Mouse (Mus musculus) midbrain, embryonic 10.5 days (tissue): ENCODE measurements at regions not wholly inside any gene's neighbourhood (a gene's known extent, or its start where the extent isn't known, plus 50 kb on each side); places are given as distances from the start of the nearest gene placed in this dataset.

Source experiments
- DNase-seq: peaks from one replicate; pipeline ENCODE4 v3.0.0-alpha.2; 2017; ENCODE audit warnings: low spot score
- H3K27ac ChIP-seq: fragments of 300-500 bp; sonication (generic); replicated peaks from 2 replicates; pipeline ENCODE4 v1.5.1; 2016; ENCODE audit warnings: mild to moderate bottlenecking
- H3K27me3 ChIP-seq: fragments of 300-500 bp; sonication (generic); 2 replicates; pipeline ENCODE4 v1.6.1; 2016; ENCODE audit warnings: low read depth, mild to moderate bottlenecking; ENCODE audit not compliant: poor library complexity, severe bottlenecking
- H3K36me3 ChIP-seq: fragments of 300-500 bp; sonication (generic); 2 replicates; pipeline ENCODE4 v1.6.1; 2016; ENCODE audit warnings: mild to moderate bottlenecking, moderate library complexity
- H3K4me1 ChIP-seq: fragments of 300-500 bp; sonication (generic); 2 replicates; pipeline ENCODE4 v1.6.1; 2016
- H3K4me3 ChIP-seq: fragments of 300-500 bp; sonication (generic); 2 replicates; pipeline ENCODE4 v1.5.1; 2016; ENCODE audit warnings: mild to moderate bottlenecking, moderate library complexity
- H3K9me3 ChIP-seq: fragments of 300-500 bp; sonication (generic); replicated peaks from 2 replicates; pipeline ENCODE4 v1.6.1; 2016; ENCODE audit warnings: mild to moderate bottlenecking
- WGBS: fragments of 180-500 bp; shearing (Covaris S2); methylation state at CpG from one replicate; pipeline ENCODE4 v1.1.7; 2016; 5-methylcytosine and 5-hydroxymethylcytosine counted together

- no peak for DNase-seq
- Histone ChIP-seq H3K4me1 (0 out of 2 replicates have a peak, but pooled peaks cover 2% of the 10 kb centered on the region), H3K27me3 (no peaks in the 10 kb centered on the region), H3K36me3 (no peaks in the 10 kb centered on the region), H3K9me3 (no peaks in the 10 kb centered on the region), H3K4me3 (no peak overlapping the region), H3K27ac (no peak overlapping the region)
- 84% methylated on average over 11 of the region's 11 CpGs for WGBS
Observed at GRCm38 (mm10) chr4:47534959-47535358, 60.5 kb downstream of the Sec61b start.

DNA sequence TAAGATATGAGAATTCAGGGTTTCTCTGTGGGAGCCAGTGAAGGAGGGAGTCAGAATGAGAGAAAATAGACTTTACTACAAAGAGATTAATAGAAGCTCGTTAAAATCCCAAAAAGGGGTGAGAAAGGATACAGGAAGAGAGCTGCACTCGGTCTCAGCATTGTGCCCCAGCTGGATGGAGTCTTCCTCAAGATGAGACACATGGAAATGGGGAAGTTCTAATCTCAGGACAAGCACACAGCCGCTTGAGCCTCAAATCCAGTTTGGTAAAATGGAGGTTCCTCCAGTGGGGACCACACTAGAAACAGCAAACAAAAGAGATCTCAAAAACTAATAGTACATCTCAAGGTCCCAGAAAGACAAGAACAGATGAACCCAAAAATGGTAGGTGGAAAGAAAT lies 93.2 kb downstream of the Sec61b start:
- Histone ChIP-seq H3K4me3 (no peak overlapping the region), H3K27me3 (no peaks in the 10 kb centered on the region), H3K27ac (no peak overlapping the region), H3K36me3 (no peaks in the 10 kb centered on the region), H3K4me1 (no peaks in the 10 kb centered on the region), H3K9me3 (no peaks in the 10 kb centered on the region)
- DNase-seq, result peak; percentile 6
- 78% methylated on average over 3 of the region's 3 CpGs for WGBS

GRCm38 (mm10) chr4:47570846-47571245 lies 96.4 kb downstream of the Sec61b start:
- Histone ChIP-seq H3K36me3 (no peaks in the 10 kb centered on the region), H3K27me3 (no peaks in the 10 kb centered on the region), H3K4me1 (no peaks in the 10 kb centered on the region), H3K27ac (no peak overlapping the region), H3K4me3 (no peak overlapping the region), H3K9me3 (no peaks in the 10 kb centered on the region)
- 94% methylated on average over 5 of the region's 5 CpGs for WGBS
- DNase-seq, result no peak

DNA sequence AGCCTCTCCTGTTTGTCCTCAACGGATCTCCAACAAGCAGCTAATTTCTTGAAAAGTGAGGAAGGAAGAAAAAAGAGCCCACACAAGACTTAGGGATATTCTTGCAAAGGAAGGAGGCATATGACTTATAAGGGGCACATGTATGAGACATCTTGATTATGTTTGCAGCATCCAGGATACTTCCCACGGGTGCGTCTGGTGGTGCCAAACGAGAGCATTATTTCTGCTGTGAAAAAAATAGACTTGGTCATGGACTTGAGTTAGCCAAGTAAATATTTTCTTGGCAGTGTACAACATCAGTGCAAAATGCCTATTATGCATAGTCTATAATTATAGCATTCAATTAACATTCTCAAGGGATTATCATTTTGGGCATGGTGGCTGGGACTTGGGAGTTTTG lies 101.6 kb downstream of the Sec61b start:
- H3K4me1 ChIP-seq, result no peaks in the 10 kb centered on the region
- H3K9me3 ChIP-seq, result no peaks in the 10 kb centered on the region
- H3K27me3 ChIP-seq, result no peaks in the 10 kb centered on the region
- no peak overlapping the region for H3K4me3 ChIP-seq
- no peak overlapping the region for H3K27ac ChIP-seq
- WGBS, result 90% methylated on average over 4 of the region's 4 CpGs
- no peaks in the 10 kb centered on the region for H3K36me3 ChIP-seq
- no peak for DNase-seq

- H3K27me3 ChIP-seq, result no peaks in the 10 kb centered on the region
- no peak overlapping the region for H3K4me3 ChIP-seq
- no peaks in the 10 kb centered on the region for H3K36me3 ChIP-seq
- WGBS, result 89% methylated on average over 3 of the region's 3 CpGs
- no peak for DNase-seq
- no peaks in the 10 kb centered on the region for H3K4me1 ChIP-seq
- no peaks in the 10 kb centered on the region for H3K9me3 ChIP-seq
- H3K27ac ChIP-seq, result no peak overlapping the region
Observed at GRCm38 (mm10) chr4:47577490-47577889, 103.0 kb downstream of the Sec61b start.

GRCm38 (mm10) chr4:47578637-47579036 lies 104.2 kb downstream of the Sec61b start:
- Histone ChIP-seq H3K9me3 (no peaks in the 10 kb centered on the region), H3K4me3 (no peak overlapping the region), H3K4me1 (no peaks in the 10 kb centered on the region), H3K36me3 (no peaks in the 10 kb centered on the region), H3K27me3 (no peaks in the 10 kb centered on the region), H3K27ac (no peak overlapping the region)
- DNase-seq, result no peak
- WGBS, result 94% methylated on average over 10 of the region's 10 CpGs

DNA sequence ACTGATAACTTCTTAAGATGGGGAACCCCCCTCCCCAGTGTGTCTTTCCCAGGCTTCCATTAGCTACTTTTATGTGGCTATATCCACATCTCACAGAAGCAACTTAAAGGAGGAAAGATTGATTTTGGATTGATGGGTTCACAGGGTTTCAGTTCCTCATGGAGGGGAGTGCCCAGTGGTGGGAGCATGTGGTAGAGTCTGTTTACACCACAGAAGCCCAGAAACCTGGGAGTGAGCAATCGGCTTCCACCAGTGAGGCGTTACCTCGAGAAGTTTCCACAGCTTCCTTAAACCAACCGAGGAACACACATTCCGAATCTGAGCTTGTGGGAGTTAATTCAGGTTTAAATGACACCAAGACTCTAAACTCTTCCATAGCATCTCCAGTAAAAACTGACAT lies 106.1 kb downstream of the Sec61b start:
- DNase-seq, result no peak
- WGBS, result 97% methylated on average over 5 of the region's 5 CpGs
- no peak overlapping the region for H3K27ac ChIP-seq
- no peaks in the 10 kb centered on the region for H3K27me3 ChIP-seq
- H3K9me3 ChIP-seq, result no peaks in the 10 kb centered on the region
- no peak overlapping the region for H3K4me3 ChIP-seq
- H3K36me3 ChIP-seq, result no peaks in the 10 kb centered on the region
- H3K4me1 ChIP-seq, result no peaks in the 10 kb centered on the region

GRCm38 (mm10) chr4:47587256-47587655 lies 112.8 kb downstream of the Sec61b start:
- H3K4me3 ChIP-seq, result no peak overlapping the region
- DNase-seq, result no peak
- no peaks in the 10 kb centered on the region for H3K27me3 ChIP-seq
- H3K9me3 ChIP-seq, result no peaks in the 10 kb centered on the region
- H3K4me1 ChIP-seq, result no peaks in the 10 kb centered on the region
- H3K27ac ChIP-seq, result no peak overlapping the region
- 85% methylated on average over 5 of the region's 5 CpGs for WGBS
- no peaks in the 10 kb centered on the region for H3K36me3 ChIP-seq

DNA sequence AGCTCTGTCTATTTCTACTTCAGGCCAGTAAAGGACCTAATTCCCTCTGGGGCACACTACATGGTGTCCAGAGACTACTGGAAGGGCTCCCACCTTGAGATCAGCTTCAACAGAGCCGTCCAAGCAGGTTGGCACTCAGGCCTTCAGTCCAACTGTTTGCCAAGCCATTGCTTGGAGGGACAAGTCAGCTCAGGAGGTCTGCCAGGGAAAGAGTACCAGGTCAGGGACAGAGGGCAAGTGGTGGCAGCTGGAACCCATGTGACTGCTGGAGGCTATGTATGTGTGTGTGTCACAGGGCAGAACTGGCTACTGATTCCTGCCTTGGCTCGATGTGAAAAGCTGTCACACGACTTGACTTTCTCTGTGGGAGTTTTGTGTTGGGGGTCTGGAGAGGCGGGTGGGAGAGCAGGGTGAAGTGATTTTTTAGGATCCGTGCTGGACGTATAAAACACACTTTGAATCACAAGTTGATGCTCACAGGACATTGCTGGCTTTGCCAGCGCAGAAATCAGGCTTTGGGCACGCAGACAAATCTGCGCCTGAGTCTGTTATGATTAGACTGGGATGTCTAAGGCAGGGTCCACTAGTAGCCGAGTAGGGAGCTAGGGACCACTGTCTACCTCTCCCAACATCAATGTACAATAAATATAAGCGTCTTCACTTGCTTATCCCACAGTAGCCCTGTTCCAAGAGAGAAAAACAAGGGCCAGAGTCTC lies 118.0 kb downstream of the Sec61b start:
- Histone ChIP-seq H3K4me3 (no peak overlapping the region), H3K27ac (0 out of 2 replicates have a peak overlapping the region, but pooled peaks have one; percentile 23), H3K36me3 (no peaks in the 10 kb centered on the region), H3K4me1 (peaks cover 6% of the 10 kb centered on the region; the same call in 1 of the 2 replicates), H3K9me3 (no peaks in the 10 kb centered on the region), H3K27me3 (no peaks in the 10 kb centered on the region)
- no peak for DNase-seq
- 88% methylated on average over 11 of the region's 11 CpGs for WGBS

GRCm38 (mm10) chr4:47593155-47593554 lies 118.7 kb downstream of the Sec61b start:
- WGBS, result 83% methylated on average over 7 of the region's 7 CpGs
- H3K4me3 ChIP-seq, result no peak overlapping the region
- no peaks in the 10 kb centered on the region for H3K9me3 ChIP-seq
- H3K27ac ChIP-seq, result no peak overlapping the region
- no peaks in the 10 kb centered on the region for H3K27me3 ChIP-seq
- no peak for DNase-seq
- H3K4me1 ChIP-seq, result peaks cover 6% of the 10 kb centered on the region; the same call in 1 of the 2 replicates
- no peaks in the 10 kb centered on the region for H3K36me3 ChIP-seq

DNA sequence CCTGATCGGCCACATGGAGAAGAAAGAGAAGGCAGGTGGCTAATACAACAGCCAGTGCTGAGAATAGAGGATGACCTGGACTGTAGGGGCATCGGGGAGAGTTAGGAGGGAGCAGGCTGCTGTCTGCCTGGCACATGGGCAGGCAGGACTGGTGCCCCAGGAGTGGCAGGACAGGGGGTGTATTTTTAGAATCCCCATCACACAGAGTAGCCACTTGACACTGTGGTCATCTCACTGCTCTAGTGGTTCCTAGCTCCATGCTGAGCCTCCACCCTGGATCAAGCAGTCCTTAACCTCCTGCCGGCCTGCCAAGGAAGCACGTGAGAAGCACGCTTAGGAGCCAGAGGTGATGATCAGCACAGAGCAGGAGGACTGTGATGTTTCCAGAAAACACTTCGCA lies 119.7 kb downstream of the Sec61b start:
- peaks cover 6% of the 10 kb centered on the region; the same call in 1 of the 2 replicates for H3K4me1 ChIP-seq
- H3K27ac ChIP-seq, result no peak overlapping the region; the same call in 1 of the 2 replicates
- 83% methylated on average over 6 of the region's 6 CpGs for WGBS
- H3K27me3 ChIP-seq, result no peaks in the 10 kb centered on the region
- DNase-seq, result no peak
- H3K4me3 ChIP-seq, result no peak overlapping the region
- H3K9me3 ChIP-seq, result no peaks in the 10 kb centered on the region
- H3K36me3 ChIP-seq, result no peaks in the 10 kb centered on the region

DNA sequence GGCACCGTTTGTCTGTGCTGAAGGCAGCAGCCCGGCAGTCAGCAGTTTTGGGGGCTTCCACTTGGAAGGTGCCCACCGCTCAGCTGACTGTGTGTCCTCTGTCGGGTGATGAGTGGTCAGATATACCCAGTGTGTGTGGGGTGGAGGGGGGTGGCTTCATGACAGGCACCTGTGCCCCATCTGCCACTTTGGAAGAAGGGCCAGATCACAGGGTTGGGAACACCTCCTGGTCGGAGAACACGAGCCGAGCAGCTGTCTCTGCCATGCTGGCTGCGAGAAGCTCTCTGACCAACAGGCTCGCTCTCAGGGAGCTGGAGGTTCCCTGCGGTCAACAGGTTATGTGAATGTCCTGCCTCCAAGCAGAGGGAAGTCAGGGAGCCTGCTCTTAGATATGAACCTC lies 121.4 kb downstream of the Sec61b start:
- H3K27me3 ChIP-seq, result no peaks in the 10 kb centered on the region
- H3K36me3 ChIP-seq, result no peaks in the 10 kb centered on the region
- WGBS, result 85% methylated on average over 10 of the region's 10 CpGs
- H3K9me3 ChIP-seq, result no peaks in the 10 kb centered on the region
- H3K4me3 ChIP-seq, result no peak overlapping the region
- DNase-seq, result no peak
- peaks cover 6% of the 10 kb centered on the region; the same call in 1 of the 2 replicates for H3K4me1 ChIP-seq
- H3K27ac ChIP-seq, result no peak overlapping the region

- H3K36me3 ChIP-seq, result no peaks in the 10 kb centered on the region
- no peak overlapping the region for H3K27ac ChIP-seq
- WGBS, result 67% methylated on average over 7 of the region's 7 CpGs
- no peak for DNase-seq
- no peaks in the 10 kb centered on the region for H3K27me3 ChIP-seq
- no peak overlapping the region for H3K4me3 ChIP-seq
- peaks cover 8% of the 10 kb centered on the region; the same call in 1 of the 2 replicates for H3K4me1 ChIP-seq
- no peaks in the 10 kb centered on the region for H3K9me3 ChIP-seq
Observed at GRCm38 (mm10) chr4:47597586-47597985, 123.1 kb downstream of the Sec61b start.
